Mouse (Mus musculus) common myeloid progenitor, adult 5-6 weeks (primary cell): ENCODE results near the gene Ubtfl1. TPM values are rescaled to one million over a fixed set of nuclear protein-coding genes. Genes with fewer than 3 reads are reported as not detected.
"Not testable (repeated sequence)": the region's sequence is repeated elsewhere in the genome, so short reads cannot be mapped to it uniquely, and the experiment has no call there.

Experiments used
- ATAC-seq: replicated peaks from 2 replicates; pipeline ENCODE4 v1.8.0; 2016; ENCODE audit warnings: low read depth, mild to moderate bottlenecking, moderate TSS enrichment, inconsistent platforms; ENCODE audit not compliant: poor library complexity, severe bottlenecking
- total RNA-seq: library from RNA; stranded (forward); fragments of 200-1000, 187-1606 nt; gene quantifications from 2 replicates; pipeline ENCODE4 v1.2.3, GENCODE M21; 2017

The Ubtfl1 gene
- total RNA-seq, result not detected in 2 replicates

- no peak for ATAC-seq
These were observed at the start of gene Ubtfl1 for GRCm38 (mm10) chr9:18404118-18404517. TSS of gene Ubtfl1 (plus strand) at chr9:18404418.

- ATAC-seq, result not testable (repeated sequence)
These were observed 31.2 kb upstream of the Ubtfl1 start for GRCm38 (mm10) chr9:18373026-18373425.

DNA sequence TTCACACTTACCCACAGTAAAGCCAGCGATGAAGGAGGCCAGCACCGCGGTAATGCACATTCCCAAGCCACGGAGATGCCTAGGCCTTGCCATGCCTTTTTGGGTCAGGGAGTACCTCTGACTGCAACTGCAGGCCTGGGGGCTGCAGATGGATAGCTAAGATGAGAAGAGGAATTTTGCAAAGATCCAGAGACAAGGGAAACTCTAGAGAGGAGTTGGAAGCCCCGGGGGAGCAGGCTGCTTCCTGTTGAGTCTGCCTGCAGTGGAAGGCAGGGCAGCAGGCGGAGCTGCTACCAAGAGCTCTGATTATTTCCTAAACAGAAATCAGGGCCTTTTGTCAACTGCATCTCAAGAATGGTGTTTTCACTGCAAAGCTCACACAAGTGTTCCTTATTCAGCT, 18.4 kb upstream of the Ubtfl1 start:
- no peak for ATAC-seq

DNA sequence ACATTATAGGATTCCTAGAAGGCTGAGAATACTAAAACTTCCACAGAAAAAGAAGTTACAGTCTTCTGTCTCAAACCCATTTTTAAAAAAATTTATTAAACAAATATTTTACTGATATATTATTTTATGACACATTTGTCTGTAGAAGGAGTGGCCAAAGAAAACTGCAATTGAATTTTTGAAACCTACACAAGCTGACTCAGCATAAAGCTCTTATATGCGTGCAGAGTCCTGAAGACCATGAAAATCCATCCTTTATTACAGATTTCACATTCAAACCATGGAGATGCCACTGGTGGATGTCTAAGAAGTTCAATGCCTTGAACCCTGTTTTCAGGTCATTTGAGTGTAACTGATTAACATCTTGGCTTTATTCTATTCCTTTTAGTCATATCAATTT, 4.6 kb upstream of the Ubtfl1 start:
- no peak for ATAC-seq

- not testable (repeated sequence) for ATAC-seq
These were observed 1.3 kb upstream of the Ubtfl1 start, which contains the start of gene Naalad2 for GRCm38 (mm10) chr9:18402895-18403294. TSS of gene Naalad2 (minus strand) at chr9:18402995.

- ATAC-seq, result not testable (repeated sequence)
These were observed 8.2 kb downstream of the Ubtfl1 start for GRCm38 (mm10) chr9:18412371-18412770.

DNA sequence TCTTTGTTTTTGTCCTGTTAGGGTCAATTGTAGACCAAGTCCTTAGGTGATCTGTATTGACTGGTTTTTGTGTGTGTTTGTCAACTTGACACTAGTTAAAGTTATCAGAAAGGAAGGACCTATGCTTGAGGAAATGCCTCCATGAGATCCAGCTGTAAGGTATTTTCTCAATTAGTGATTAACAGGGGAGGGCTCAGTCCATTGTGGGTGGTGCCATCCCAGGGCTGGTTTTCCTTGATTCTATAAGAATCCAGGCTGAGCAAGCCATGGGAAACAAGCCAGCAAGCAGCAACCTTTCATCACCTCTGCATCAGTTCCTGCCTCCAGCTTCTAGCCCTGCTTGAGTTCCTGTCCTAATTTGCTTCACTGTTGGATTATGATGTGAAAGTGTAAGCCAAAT, 26.1 kb downstream of the Ubtfl1 start, which contains the start of gene Mbd3l2:
Gene Mbd3l2, plus strand, starts transcription at position 301 of the 400 bp plus-strand sequence.
- no peak for ATAC-seq

GRCm38 (mm10) chr9:18431687-18432086, 27.5 kb downstream of the Ubtfl1 start:
- no peak for ATAC-seq

- no peak for ATAC-seq
These were observed 52.3 kb downstream of the Ubtfl1 start for GRCm38 (mm10) chr9:18456520-18456919.

Other genes starting within 250 kb of the Ubtfl1 start
- gene Chordc1, start 112.3 kb upstream of the Ubtfl1 start, total RNA-seq, result 98.5 and 106 TPM in 2 replicates
- gene Naalad2, start 1.4 kb upstream of the Ubtfl1 start, total RNA-seq, result not detected in 2 replicates
- gene Mbd3l2, start 26.2 kb downstream of the Ubtfl1 start, total RNA-seq, result not detected in 2 replicates
- 1.5 and 2.1 TPM in 2 replicates for gene Zfp558, start 73.8 kb downstream of the Ubtfl1 start, total RNA-seq
- not detected in 2 replicates for gene Mbd3l1, start 73.9 kb downstream of the Ubtfl1 start, total RNA-seq